Mouse (Mus musculus) MEL (cell line): ENCODE measurements around the gene Fam171a1.

ENCODE experiments used
- BHLHE40 ChIP-seq: IDR thresholded peaks from 2 replicates; pipeline ENCODE4 v1.6.1; 2012; ENCODE audit warnings: low read depth, mild to moderate bottlenecking, inconsistent platforms, low read length, improper control_type of control experiment, borderline replicate concordance
- ELF1 ChIP-seq: IDR thresholded peaks from 2 replicates; pipeline ENCODE4 v1.6.1; 2014; ENCODE audit warnings: low read depth, mild to moderate bottlenecking, inconsistent platforms, low read length, improper control_type of control experiment, moderate library complexity
- SMC3 ChIP-seq: IDR thresholded peaks from 2 replicates; pipeline ENCODE4 v1.6.1; 2011; ENCODE audit warnings: low read depth, low read length, improper control_type of control experiment

GRCm38 (mm10) chr2:3157030-3157429 is 43.0 kb downstream of the Fam171a1 start:
- TF ChIP-seq ELF1 (no peak), SMC3 (no peak), BHLHE40 (no peak)
